Mouse (Mus musculus) stomach, embryonic 14.5 days (tissue): ENCODE data around the gene Cpne2. TPM values are rescaled to one million over a fixed set of nuclear protein-coding genes. Genes with fewer than 3 reads are reported as not detected.

ENCODE experiments used
- ATAC-seq: fragments of 200-750 bp; cut with Nextera tagmentation; 2 replicates; pipeline ENCODE4 v1.8.0; 2017; ENCODE audit warnings: low read depth, moderate TSS enrichment; ENCODE audit not compliant: insufficient number of reproducible peaks, insufficient read depth, low FRiP score
- H3K27ac ChIP-seq: fragments of 300-500 bp; sonication (generic); 2 replicates; pipeline ENCODE4 v1.5.1; 2014; ENCODE audit warnings: mild to moderate bottlenecking, low read length, moderate library complexity, mixed read lengths
- H3K27me3 ChIP-seq: fragments of 300-500 bp; sonication (generic); 2 replicates; pipeline ENCODE4 v1.6.1; 2014; ENCODE audit warnings: low read length, control low read depth, mixed read lengths; ENCODE audit not compliant: control insufficient read depth, insufficient read depth
- H3K36me3 ChIP-seq: fragments of 300-500 bp; sonication (generic); 2 replicates; pipeline ENCODE4 v1.6.1; 2014; ENCODE audit warnings: mild to moderate bottlenecking, control low read depth, low read length, moderate library complexity, mixed read lengths; ENCODE audit not compliant: control insufficient read depth, insufficient read depth
- H3K4me1 ChIP-seq: fragments of 300-500 bp; sonication (generic); 2 replicates; pipeline ENCODE4 v1.6.1; 2014; ENCODE audit warnings: low read length, control low read depth, mixed read lengths; ENCODE audit not compliant: control insufficient read depth, insufficient read depth
- H3K4me2 ChIP-seq: fragments of 300-500 bp; sonication (generic); replicated peaks from 2 replicates; pipeline ENCODE4 v1.6.1; 2014; ENCODE audit warnings: low read depth, low read length, control low read depth
- H3K4me3 ChIP-seq: fragments of 300-500 bp; sonication (generic); 2 replicates; pipeline ENCODE4 v1.5.1; 2014; ENCODE audit warnings: low read depth, low read length, control low read depth
- H3K9ac ChIP-seq: fragments of 300-500 bp; sonication (generic); replicated peaks from 2 replicates; pipeline ENCODE4 v1.6.1; 2014; ENCODE audit warnings: low read depth, mild to moderate bottlenecking, control low read depth, low read length, moderate library complexity, mixed read lengths
- H3K9me3 ChIP-seq: fragments of 300-500 bp; sonication (generic); 2 replicates; pipeline ENCODE4 v1.6.1; 2016; ENCODE audit warnings: low read depth, low read length, control low read depth; ENCODE audit not compliant: control insufficient read depth
- WGBS: fragments of 180-500 bp; shearing (Covaris S2); extraction: QIAGEN DNeasy Blood & Tissue Kit; methylation state at CpG from one replicate; pipeline ENCODE4 v1.1.7; 2014; 5-methylcytosine and 5-hydroxymethylcytosine counted together
- microRNA-seq: library from miRNA; unstranded; fragments of <30 nt; microRNA quantifications from one replicate; pipeline ENCODE4, GENCODE M21; 2016
- polyA plus RNA-seq: library from polyadenylated mRNA; unstranded; fragments of >200 nt; fragmentation: Nextera tagmentation; extraction: Ambion mirVana; gene quantifications from 2 replicates; pipeline ENCODE4 v1.2.1, GENCODE M21; 2014

Gene Cpne2
- polyA plus RNA-seq, 1 experiment from 2014 or later = 14.9 TPM

DNA sequence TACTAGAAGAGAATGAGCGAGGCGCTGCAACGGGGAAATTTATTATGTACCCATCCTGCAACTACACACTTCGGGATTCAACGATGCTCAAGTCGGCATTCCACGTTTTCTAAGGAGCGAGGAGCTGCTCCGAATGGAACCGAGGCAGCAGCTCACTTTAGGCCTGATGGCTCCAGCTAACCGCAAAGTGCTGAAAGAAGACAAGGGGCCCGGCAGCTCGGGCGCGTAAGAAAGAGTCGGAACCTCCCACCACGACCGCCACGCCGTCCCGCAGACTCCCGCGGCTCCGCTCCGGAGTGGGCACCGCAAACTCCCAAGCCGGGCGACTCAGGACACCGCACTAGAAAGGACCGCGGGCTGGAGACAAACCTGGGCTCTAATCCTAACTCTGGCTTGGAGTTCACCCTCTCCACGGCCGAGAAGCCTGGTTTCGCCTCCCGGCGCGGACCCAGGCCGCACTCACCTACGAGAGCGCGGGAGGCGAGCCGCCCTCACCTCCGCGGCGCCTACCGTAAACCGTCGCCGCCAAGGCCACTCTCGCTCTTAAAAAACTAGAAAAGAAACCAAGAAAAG, 68.3 kb downstream of the Cpne2 start:
- no peak for ATAC-seq
- WGBS = under 1% methylated on average over 51 of the region's 51 CpGs

DNA sequence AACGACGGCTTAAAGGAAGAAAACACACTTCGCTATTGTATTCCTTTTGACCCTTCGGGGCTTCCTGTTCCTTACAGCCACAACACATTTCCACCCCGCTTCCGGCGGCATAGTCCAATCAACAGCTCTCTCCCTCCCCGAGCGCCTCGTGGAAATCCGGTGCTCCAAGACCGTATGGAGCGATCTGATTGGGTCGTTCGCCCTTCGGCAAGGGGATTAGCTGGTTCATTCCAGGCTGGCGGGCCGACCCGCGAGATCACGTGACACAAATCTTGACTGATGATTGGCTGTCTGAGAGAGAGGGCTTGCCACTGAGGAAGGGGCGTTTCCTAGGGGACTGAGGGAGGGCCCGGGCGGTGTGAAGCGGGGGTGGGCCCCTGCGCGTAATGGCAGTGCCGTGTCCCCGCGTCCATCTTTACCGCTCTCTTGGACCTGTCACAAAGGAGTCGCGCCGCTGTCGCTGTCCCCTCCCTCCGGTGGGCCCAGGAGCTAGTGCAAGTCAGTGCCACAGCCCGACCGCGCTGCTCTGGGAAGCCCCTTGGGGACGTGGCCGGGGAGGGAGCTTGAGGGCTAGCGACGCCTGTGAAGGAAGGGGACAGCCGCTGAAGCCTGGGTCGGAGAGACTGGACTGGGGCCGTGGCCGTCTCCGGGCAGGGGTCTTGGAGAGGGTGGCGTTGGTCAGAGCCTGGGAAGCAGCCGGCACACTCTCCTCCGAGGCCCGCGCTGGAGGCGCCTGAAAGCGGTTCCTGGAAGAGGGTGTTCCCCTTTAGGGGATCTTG, 69.0 kb downstream of the Cpne2 start, which contains the start of the genes Rspry1 and Fam192a:
TSS of gene Rspry1 (plus strand) at position 331 of the 779 bp plus-strand sequence.
TSS of gene Fam192a (minus strand) at position 391 of the 779 bp plus-strand sequence.
- H3K27me3 ChIP-seq = no peaks in the 10 kb centered on the region
- peak within 1 kb of the TSS; percentile 95 for H3K4me3 ChIP-seq
- H3K27ac ChIP-seq = peak within 1 kb of the TSS; percentile 88
- ATAC-seq = peak; percentile 100
- H3K36me3 ChIP-seq = no peaks in the 10 kb centered on the region
- under 1% methylated on average over 55 of the region's 55 CpGs for WGBS
- peak within 1 kb of the TSS; percentile 91 for H3K4me2 ChIP-seq
- peak within 1 kb of the TSS; percentile 90 for H3K9ac ChIP-seq
- H3K9me3 ChIP-seq = no peaks in the 10 kb centered on the region
- peaks cover 14% of the 10 kb centered on the region for H3K4me1 ChIP-seq

More for the DNA sequence above, 68.3 kb downstream of the Cpne2 start:
- peak overlapping the region; percentile 86 for H3K9ac ChIP-seq
- no peaks in the 10 kb centered on the region for H3K36me3 ChIP-seq
- H3K4me3 ChIP-seq = peak overlapping the region; percentile 95
- peaks cover 14% of the 10 kb centered on the region for H3K4me1 ChIP-seq
- peak overlapping the region; percentile 88 for H3K27ac ChIP-seq
- H3K4me2 ChIP-seq = peak overlapping the region; percentile 91
- H3K27me3 ChIP-seq = no peaks in the 10 kb centered on the region
- H3K9me3 ChIP-seq = no peaks in the 10 kb centered on the region

DNA sequence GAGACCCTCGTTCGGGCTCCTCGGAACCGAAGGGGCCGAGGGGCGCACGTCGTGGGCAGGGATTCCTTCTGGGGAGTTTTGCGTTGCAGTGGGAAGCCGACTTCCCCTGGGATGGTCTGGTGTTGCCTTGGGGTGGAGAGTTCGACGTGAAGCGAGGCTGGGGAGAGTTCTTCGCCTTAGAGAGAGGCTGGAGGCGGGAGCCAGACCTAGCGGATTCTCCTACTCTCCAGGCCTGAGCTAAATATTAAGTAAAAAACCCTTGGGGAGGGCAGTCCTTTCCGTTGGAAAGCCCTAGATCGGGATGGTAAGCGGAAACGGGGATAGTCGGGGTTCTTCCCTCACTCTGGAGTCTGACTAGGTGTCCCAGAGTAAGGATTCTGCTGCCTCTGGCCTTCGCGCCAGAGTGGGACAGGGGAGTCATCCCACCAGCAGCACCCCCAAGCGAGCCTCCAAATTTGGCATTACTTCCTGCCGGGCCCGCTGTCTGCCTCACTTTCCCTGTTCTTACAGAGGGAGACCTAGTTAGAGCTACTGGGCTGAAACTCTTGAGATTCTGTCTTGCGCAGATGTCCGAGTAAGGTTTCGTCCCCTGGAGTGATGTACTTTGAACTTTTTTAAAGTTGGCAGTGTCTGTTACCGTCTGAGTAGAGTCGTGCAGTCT, 69.8 kb downstream of the Cpne2 start:
- H3K9me3 ChIP-seq = no peaks in the 10 kb centered on the region
- H3K27me3 ChIP-seq = no peaks in the 10 kb centered on the region
- no peaks in the 10 kb centered on the region for H3K36me3 ChIP-seq
- H3K4me2 ChIP-seq = peak overlapping the region; percentile 77
- no peak for ATAC-seq
- peak overlapping the region; percentile 95 for H3K4me3 ChIP-seq
- H3K27ac ChIP-seq = peak overlapping the region; percentile 81
- H3K4me1 ChIP-seq = peaks cover 14% of the 10 kb centered on the region
- WGBS = under 1% methylated on average over 31 of the region's 31 CpGs
- peak overlapping the region; percentile 90 for H3K9ac ChIP-seq

DNA sequence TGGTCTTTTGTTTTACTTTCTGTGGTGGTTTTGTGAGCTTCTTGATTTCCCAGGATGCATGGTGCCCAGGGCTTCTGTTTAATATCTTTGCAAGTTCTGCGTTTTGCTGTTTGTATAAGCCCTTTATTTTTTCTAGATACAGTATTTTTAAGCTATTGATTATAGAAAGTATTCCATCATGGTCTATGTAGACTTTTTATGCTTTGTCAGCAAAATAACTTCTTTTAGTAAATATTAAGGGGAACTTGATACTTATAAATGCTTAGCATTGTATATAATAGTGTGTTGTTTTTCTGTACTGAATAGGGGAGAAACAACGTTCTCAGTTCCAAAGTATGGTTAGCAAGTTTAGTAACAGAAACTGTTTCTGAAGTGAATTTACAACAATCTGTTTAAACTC, 71.2 kb downstream of the Cpne2 start:
- no peak overlapping the region for H3K4me2 ChIP-seq
- WGBS = 77% methylated on average over 2 of the region's 2 CpGs
- H3K9ac ChIP-seq = no peak overlapping the region
- H3K4me1 ChIP-seq = peaks cover 14% of the 10 kb centered on the region
- H3K4me3 ChIP-seq = no peak overlapping the region
- no peaks in the 10 kb centered on the region for H3K27me3 ChIP-seq
- H3K36me3 ChIP-seq = no peaks in the 10 kb centered on the region
- no peaks in the 10 kb centered on the region for H3K9me3 ChIP-seq
- no peak for ATAC-seq
- H3K27ac ChIP-seq = no peak overlapping the region

DNA sequence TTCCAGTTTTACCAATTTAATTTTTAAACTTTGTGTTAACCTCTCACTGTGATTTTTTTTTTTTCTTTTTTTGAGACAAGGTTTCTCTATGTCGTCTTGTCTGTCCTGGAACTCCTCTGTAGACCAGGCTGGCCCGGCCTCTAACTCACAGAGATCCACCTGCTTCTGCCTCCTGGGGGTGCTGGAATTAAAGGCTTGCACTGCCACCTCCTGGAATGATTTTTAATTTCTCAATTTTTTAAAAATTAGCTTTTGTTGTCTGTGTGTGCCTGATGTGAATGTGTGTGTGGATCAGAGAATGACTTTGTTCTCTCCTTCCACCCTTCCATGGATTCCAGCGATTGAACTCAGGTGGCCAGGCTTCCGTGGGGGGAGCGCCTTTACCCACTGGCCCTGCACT, 74.3 kb downstream of the Cpne2 start:
- H3K4me2 ChIP-seq = no peak overlapping the region

More for the DNA sequence above, 74.3 kb downstream of the Cpne2 start:
- no peak for ATAC-seq
- no peak overlapping the region for H3K4me3 ChIP-seq
- H3K27ac ChIP-seq = no peak overlapping the region
- no peaks in the 10 kb centered on the region for H3K9me3 ChIP-seq
- H3K27me3 ChIP-seq = no peaks in the 10 kb centered on the region
- 88% methylated on average over 5 of the region's 5 CpGs for WGBS
- no peak overlapping the region for H3K9ac ChIP-seq
- H3K36me3 ChIP-seq = no peaks in the 10 kb centered on the region
- peaks cover 5% of the 10 kb centered on the region; the same call in 1 of the 2 replicates for H3K4me1 ChIP-seq

Small RNA genes within 50 kb of the gene (microRNA-seq; reads per million reads assigned to microRNA genes)
- not detected for gene Mir7072

Other genes starting within 250 kb of the Cpne2 start
- not detected in 2 replicates for gene Slc12a3, start 203.8 kb upstream of the Cpne2 start, polyA plus RNA-seq
- gene Herpud1, start 146.6 kb upstream of the Cpne2 start, polyA plus RNA-seq = 93.1 and 101 TPM in 2 replicates
- gene Nlrc5, start 98.6 kb upstream of the Cpne2 start, polyA plus RNA-seq = 0.29 and 1.4 TPM in 2 replicates
- 35.2 and 36.5 TPM in 2 replicates for gene Rspry1, start 68.9 kb downstream of the Cpne2 start, polyA plus RNA-seq
- gene Fam192a, start 69.0 kb downstream of the Cpne2 start, polyA plus RNA-seq = 57.1 and 72.0 TPM in 2 replicates
- 49.7 and 60.6 TPM in 2 replicates for gene Arl2bp, start 133.6 kb downstream of the Cpne2 start, polyA plus RNA-seq
- gene Pllp, start 163.3 kb downstream of the Cpne2 start, polyA plus RNA-seq = 65.6 and 70.4 TPM in 2 replicates
- not detected in 2 replicates for gene Ccl22, start 212.6 kb downstream of the Cpne2 start, polyA plus RNA-seq
- gene Cx3cl1, start 239.0 kb downstream of the Cpne2 start, polyA plus RNA-seq = 7.4 and 11.1 TPM in 2 replicates